Mouse (Mus musculus) CH12.LX (cell line): ENCODE results near the gene 4930544D05Rik. TPM values are rescaled to one million over a fixed set of nuclear protein-coding genes. Genes with fewer than 3 reads are reported as not detected.
A peak's percentile ranks its signal among the peaks of the same experiment; 100 is the strongest.

Source experiments
- DNase-seq: peaks from one replicate; pipeline ENCODE4 v3.0.0-alpha.2; 2013; ENCODE audit errors: extremely low read depth
- H3K27ac ChIP-seq: 2 replicates; pipeline ENCODE4 v1.5.1; 2012; ENCODE audit warnings: low read depth, mild to moderate bottlenecking, control low read depth, moderate library complexity; ENCODE audit not compliant: insufficient read depth
- H3K27me3 ChIP-seq: replicated peaks from 2 replicates; pipeline ENCODE3; 2012; ENCODE audit warnings: inconsistent platforms
- H3K36me3 ChIP-seq, 2 experiments: replicated peaks in 1 of 2; 2 replicates each; pipeline versions ENCODE3 to v1.6.1; 2012; ENCODE audit warnings: inconsistent platforms in 1 of 2, low read length in 1 of 2, mild to moderate bottlenecking in 1 of 2, mixed read lengths in 1 of 2, moderate library complexity in 1 of 2; ENCODE audit not compliant: control insufficient read depth in 1 of 2, insufficient read depth in 1 of 2
- H3K4me1 ChIP-seq, 2 experiments: 2 replicates each; pipeline ENCODE4 v1.6.1; 2012; ENCODE audit warnings: inconsistent platforms in 1 of 2, moderate library complexity in 1 of 2; ENCODE audit not compliant: insufficient read depth in 2 of 2, control insufficient read depth in 1 of 2
- H3K4me2 ChIP-seq: 2 replicates; pipeline ENCODE4 v1.6.1; 2012; ENCODE audit warnings: low read depth, mild to moderate bottlenecking, control low read depth; ENCODE audit not compliant: poor library complexity, insufficient read depth, severe bottlenecking
- H3K4me3 ChIP-seq, 3 experiments: fragments of 150-350 bp in 1 of 3; sonication (generic) in 1 of 3; replicated peaks in 1 of 3; 2 replicates each; pipeline versions ENCODE3 to v1.5.1; 2011 to 2012; ENCODE audit warnings: low read depth in 2 of 3, low read length in 2 of 3, mild to moderate bottlenecking in 2 of 3, moderate library complexity in 2 of 3, control low read depth in 1 of 3, improper control_type of control experiment in 1 of 3, inconsistent platforms in 1 of 3, mixed read lengths in 1 of 3; ENCODE audit not compliant: poor library complexity in 1 of 3
- H3K79me2 ChIP-seq: replicated peaks from 2 replicates; pipeline ENCODE4 v1.6.1; 2012; ENCODE audit warnings: mild to moderate bottlenecking, moderate library complexity; ENCODE audit not compliant: control insufficient read depth, poor library complexity, insufficient read depth, severe bottlenecking; ENCODE audit errors: extremely low read depth
- H3K9ac ChIP-seq: 2 replicates; pipeline ENCODE4 v1.6.1; 2012; ENCODE audit warnings: low read depth, mild to moderate bottlenecking, control low read depth, moderate library complexity; ENCODE audit not compliant: insufficient read depth
- H3K9me3 ChIP-seq: replicated peaks from 2 replicates; pipeline ENCODE3; 2012; ENCODE audit warnings: low read length, inconsistent platforms, mixed read lengths
- CHD2 ChIP-seq: IDR thresholded peaks from 2 replicates; pipeline ENCODE4 v1.6.1; 2011; ENCODE audit warnings: low read length, improper control_type of control experiment
- ELF1 ChIP-seq: IDR thresholded peaks from 2 replicates; pipeline ENCODE4 v1.6.1; 2014; ENCODE audit warnings: low read depth, mild to moderate bottlenecking, inconsistent platforms, low read length, improper control_type of control experiment
- EP300 ChIP-seq: IDR thresholded peaks from 2 replicates; pipeline ENCODE4 v1.6.1; 2011; ENCODE audit warnings: low read length, improper control_type of control experiment
- IRF4 ChIP-seq: IDR thresholded peaks from 2 replicates; pipeline ENCODE4 v1.6.1; 2014; ENCODE audit warnings: low read depth, mild to moderate bottlenecking, inconsistent platforms, low read length, improper control_type of control experiment
- MAX ChIP-seq: IDR thresholded peaks from 2 replicates; pipeline ENCODE4 v1.6.1; 2011; ENCODE audit warnings: low read length, improper control_type of control experiment
- MAZ ChIP-seq: IDR thresholded peaks from 2 replicates; pipeline ENCODE4 v1.6.1; 2012; ENCODE audit warnings: low read depth, mild to moderate bottlenecking, inconsistent platforms, low read length, improper control_type of control experiment, moderate library complexity
- SIN3A ChIP-seq: IDR thresholded peaks from 2 replicates; pipeline ENCODE4 v1.6.1; 2012; ENCODE audit warnings: low read length, improper control_type of control experiment, inconsistent platforms
- TBP ChIP-seq: conservative IDR thresholded peaks from 2 replicates; pipeline ENCODE4 v1.6.1; 2011; ENCODE audit warnings: low read depth, low read length, improper control_type of control experiment
- ZMIZ1 ChIP-seq: IDR thresholded peaks from 2 replicates; pipeline ENCODE4 v1.6.1; 2012; ENCODE audit warnings: low read depth, mild to moderate bottlenecking, inconsistent platforms, low read length, improper control_type of control experiment
- dilution Hi-C: fragments of 300-500 bp; cut with MboI; formaldehyde crosslinking; loops from 2 replicates; pipeline ENCODE4 v1.14.3; 2020; ENCODE audit warnings: low sequenced_read_pairs; ENCODE audit not compliant: extremely low pct_unique_long_range_greater_than_20kb, extremely low pct_ligation_motif_present
- in situ Hi-C: fragments of 300-500 bp; cut with MboI; formaldehyde crosslinking; loops from 3 replicates; pipeline ENCODE4 v1.14.3; 2019; ENCODE audit warnings: low sequenced_read_pairs, low pct_ligation_motif_present, low pct_unique_long_range_greater_than_20kb, mixed read lengths
- polyA plus RNA-seq: library from polyadenylated mRNA; unstranded; fragments of >175 nt; gene quantifications from 2 replicates; pipeline ENCODE4 v1.2.1, GENCODE M21; 2012; ENCODE audit warnings: low read depth; ENCODE audit not compliant: insufficient read length
- total RNA-seq, 2 experiments: library from RNA; depleted of rRNA; stranded (reverse); fragments of 300-350 nt in 1 of 2; fragments of >200 nt in 1 of 2; gene quantifications; 2 replicates each; pipeline ENCODE4 v1.2.3; 2012 to 2014

The 4930544D05Rik gene
- total and polyA plus RNA-seq, 3 experiments = 0.17 TPM; not detected in 2

DNA sequence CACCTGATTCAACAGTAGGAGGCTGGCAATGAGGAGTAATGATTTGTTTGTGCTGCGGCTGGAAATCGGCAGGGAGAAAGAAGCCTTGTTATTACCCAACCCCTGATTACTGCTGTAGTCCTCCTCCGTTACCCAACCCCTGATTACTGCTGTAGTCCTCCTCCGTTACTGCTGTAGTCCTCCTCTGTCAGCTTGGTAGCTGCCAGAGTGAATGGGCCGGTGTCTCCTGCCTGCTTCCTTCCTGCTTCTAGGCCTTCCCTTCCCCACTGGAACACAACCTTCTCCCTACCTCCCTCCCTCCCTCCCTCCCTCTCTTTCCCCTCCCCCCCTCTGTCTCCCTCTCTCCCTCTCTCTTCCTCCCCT is 35.3 kb upstream of the 4930544D05Rik start:
- H3K4me1 ChIP-seq = peaks cover 34 to 98% of the 10 kb centered on the region in 2 experiments
- TF ChIP-seq ZMIZ1 (no peak), MAZ (peak; percentile 55; the same call in 1 of the 2 replicates), MAX (0 out of 2 replicates have a peak, but pooled peaks have one; percentile 15), SIN3A (0 out of 2 replicates have a peak, but pooled peaks have one; percentile 6), IRF4 (0 out of 2 replicates have a peak, but pooled peaks have one; percentile 22), EP300 (no peak)
- no peaks in the 10 kb centered on the region for H3K9me3 ChIP-seq
- in situ Hi-C loops (no loop called here), dilution Hi-C loops (no loop called here)
- H3K79me2 ChIP-seq = peaks cover 7% of the 10 kb centered on the region; the same call in 1 of the 2 replicates
- peaks cover 0 to 33% of the 10 kb centered on the region in 2 experiments for H3K36me3 ChIP-seq
- peak overlapping the region; percentile 66 for H3K27ac ChIP-seq
- H3K9ac ChIP-seq = peak overlapping the region; percentile 39
- H3K27me3 ChIP-seq = no peaks in the 10 kb centered on the region
- H3K4me2 ChIP-seq = peak overlapping the region; percentile 33; the same call in 1 of the 2 replicates
- DNase-seq = no peak
- H3K4me3 ChIP-seq = peak overlapping the region in 1 of 3 experiments; percentile 30

- peak overlapping the region; percentile 39; the same call in 1 of the 2 replicates for H3K9ac ChIP-seq
- peak; percentile 67 for DNase-seq
- 0 out of 2 replicates have a peak overlapping the region, but pooled peaks have one; percentile 33 for H3K4me2 ChIP-seq
- H3K4me3 ChIP-seq = no peak overlapping the region
- no peaks in the 10 kb centered on the region for H3K27me3 ChIP-seq
- H3K36me3 ChIP-seq = peaks cover 0 to 34% of the 10 kb centered on the region in 2 experiments
- H3K4me1 ChIP-seq = peaks cover 38 to 99% of the 10 kb centered on the region in 2 experiments
- TF ChIP-seq ELF1 = peak; percentile 50; the same call in 1 of the 2 replicates
- no peak for TF ChIP-seq CHD2
- TF ChIP-seq EP300 = peak; percentile 42; the same call in 1 of the 2 replicates
- 0 out of 2 replicates have a peak, but pooled peaks have one; percentile 17 for TF ChIP-seq TBP
- TF ChIP-seq ZMIZ1 = no peak
- dilution Hi-C loops = no loop called here
- H3K27ac ChIP-seq = peak overlapping the region; percentile 64
- in situ Hi-C loops = no loop called here
- peaks cover 10% of the 10 kb centered on the region for H3K79me2 ChIP-seq
- H3K9me3 ChIP-seq = no peaks in the 10 kb centered on the region
These were observed 34.7 kb upstream of the 4930544D05Rik start for GRCm38 (mm10) chr11:70580921-70581320.

GRCm38 (mm10) chr11:70582196-70582595 is 33.5 kb upstream of the 4930544D05Rik start:
- dilution Hi-C loops = no loop called here
- in situ Hi-C loops = no loop called here

More at GRCm38 (mm10) chr11:70582196-70582595, 33.5 kb upstream of the 4930544D05Rik start:
- Histone ChIP-seq H3K27ac (peak overlapping the region; percentile 63; the same call in 1 of the 2 replicates), H3K79me2 (peaks cover 14% of the 10 kb centered on the region), H3K36me3 (peaks cover 0 to 22% of the 10 kb centered on the region in 2 experiments), H3K4me2 (no peak overlapping the region), H3K4me3 (no peak overlapping the region), H3K9ac (no peak overlapping the region), H3K4me1 (peaks cover 49 to 99% of the 10 kb centered on the region in 2 experiments), H3K27me3 (no peaks in the 10 kb centered on the region), H3K9me3 (no peaks in the 10 kb centered on the region)
- TF ChIP-seq ELF1 = no peak
- 0 out of 2 replicates have a peak, but pooled peaks have one; percentile 4 for TF ChIP-seq EP300
- DNase-seq = no peak
